Mouse (Mus musculus) brown adipose tissue, adult 24 weeks (tissue): ENCODE measurements around the gene Thsd4. TPM values are rescaled to one million over a fixed set of nuclear protein-coding genes. Genes with fewer than 3 reads are reported as not detected.
"Not testable (repeated sequence)": the region's sequence is repeated elsewhere in the genome, so short reads cannot be mapped to it uniquely, and the experiment has no call there.

ENCODE experiments used
- H3K27ac ChIP-seq: fragments of 200-500 bp; replicated peaks from 2 replicates; pipeline ENCODE4 v1.5.1; 2012; ENCODE audit warnings: low read depth, mild to moderate bottlenecking, low read length
- H3K4me1 ChIP-seq: fragments of 200-500 bp; 2 replicates; pipeline ENCODE4 v1.6.1; 2012; ENCODE audit warnings: low read length, mixed read lengths; ENCODE audit not compliant: control insufficient read depth, insufficient read depth, insufficient read length
- H3K4me3 ChIP-seq: fragments of 200-500 bp; 2 replicates; pipeline ENCODE4 v1.5.1; 2012; ENCODE audit warnings: low read depth, mild to moderate bottlenecking, low read length, moderate library complexity; ENCODE audit not compliant: insufficient read depth
- polyA plus RNA-seq: library from polyadenylated mRNA; stranded (reverse); fragments of >200 nt; gene quantifications from 2 replicates; pipeline ENCODE4 v1.2.4, GENCODE M21; 2012; ENCODE audit not compliant: missing spikeins, insufficient read depth, insufficient read length

The Thsd4 gene
- polyA plus RNA-seq, 1 experiment = 0.24 TPM

DNA sequence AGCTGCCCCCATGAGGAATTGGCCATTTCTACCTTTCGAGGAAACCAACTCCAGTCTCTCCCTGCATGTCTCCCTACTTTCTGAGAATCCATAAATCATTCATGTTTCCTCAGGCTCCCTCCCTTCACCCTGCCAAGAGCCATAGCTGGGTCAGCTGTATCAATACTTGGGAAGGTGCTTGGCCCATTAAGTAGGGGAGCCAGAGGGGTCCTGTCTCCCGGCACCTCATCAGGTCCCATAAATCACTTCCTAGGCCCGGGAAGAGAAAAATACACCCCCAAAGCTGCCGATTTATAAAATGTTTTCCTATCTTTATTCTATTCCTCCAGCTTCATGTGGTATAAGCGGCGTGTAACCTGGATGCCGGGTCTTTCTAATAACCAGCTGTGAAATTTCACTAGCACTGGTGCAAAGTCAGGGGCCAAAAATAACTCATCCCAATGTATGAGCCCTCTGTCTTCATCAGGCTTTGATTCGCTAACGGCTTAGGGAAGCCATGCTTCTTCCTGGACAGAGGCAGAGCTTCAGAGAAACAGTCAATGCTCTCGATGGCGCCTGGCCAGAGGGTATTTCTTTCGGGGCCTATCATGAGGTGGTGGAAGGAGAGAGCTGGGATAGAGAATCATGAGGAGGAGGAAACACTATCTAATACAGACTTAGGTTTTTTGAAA, 323.2 kb downstream of the Thsd4 start:
- H3K4me1 ChIP-seq = no peaks in the 10 kb centered on the region
- no peak overlapping the region for H3K27ac ChIP-seq
- H3K4me3 ChIP-seq = no peak overlapping the region

- Histone ChIP-seq H3K4me3 (no peak overlapping the region), H3K4me1 (no peaks in the 10 kb centered on the region), H3K27ac (no peak overlapping the region)
Measured at GRCm38 (mm10) chr9:60195502-60195901, 326.3 kb downstream of the Thsd4 start.

GRCm38 (mm10) chr9:60194905-60195304, 326.9 kb downstream of the Thsd4 start:
- Histone ChIP-seq H3K27ac (no peak overlapping the region), H3K4me1 (no peaks in the 10 kb centered on the region), H3K4me3 (no peak overlapping the region)

GRCm38 (mm10) chr9:60192321-60192720, 329.5 kb downstream of the Thsd4 start:
- no peak overlapping the region for H3K27ac ChIP-seq
- H3K4me1 ChIP-seq = peaks cover 2% of the 10 kb centered on the region; the same call in 1 of the 2 replicates
- no peak overlapping the region for H3K4me3 ChIP-seq

DNA sequence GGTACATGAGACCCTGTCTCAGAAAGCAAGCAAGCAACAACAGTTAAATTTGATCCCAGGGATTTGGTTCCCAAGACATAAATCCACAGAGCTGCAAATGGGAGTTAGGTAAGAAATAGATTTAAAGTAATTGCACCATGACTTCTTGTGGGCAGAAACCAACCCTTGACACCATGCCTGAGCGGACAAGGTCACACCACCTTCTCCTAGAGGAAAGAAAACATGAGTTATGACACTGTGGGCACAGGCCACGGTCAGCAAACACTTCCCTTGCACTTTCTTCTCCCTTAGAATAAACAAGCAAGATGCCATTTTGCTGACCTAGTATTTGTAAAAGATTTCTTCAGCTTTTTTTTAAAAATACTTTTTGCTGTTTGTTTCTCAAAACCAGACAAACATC, 334.4 kb downstream of the Thsd4 start:
- peaks cover 5% of the 10 kb centered on the region for H3K4me1 ChIP-seq
- no peak overlapping the region for H3K4me3 ChIP-seq
- no peak overlapping the region for H3K27ac ChIP-seq

- H3K27ac ChIP-seq = no peak overlapping the region
- H3K4me3 ChIP-seq = no peak overlapping the region
Measured at GRCm38 (mm10) chr9:60186948-60187347, 334.9 kb downstream of the Thsd4 start.

GRCm38 (mm10) chr9:60184083-60184482, 337.8 kb downstream of the Thsd4 start:
- H3K4me3 ChIP-seq = no peak overlapping the region
- H3K4me1 ChIP-seq = peaks cover 5% of the 10 kb centered on the region
- no peak overlapping the region for H3K27ac ChIP-seq

More at GRCm38 (mm10) chr9:60186948-60187347, 334.9 kb downstream of the Thsd4 start:
- peaks cover 5% of the 10 kb centered on the region for H3K4me1 ChIP-seq

- Histone ChIP-seq H3K27ac (no peak overlapping the region), H3K4me1 (peaks cover 4% of the 10 kb centered on the region), H3K4me3 (no peak overlapping the region)
Measured at GRCm38 (mm10) chr9:60182371-60182770, 339.5 kb downstream of the Thsd4 start.

- Histone ChIP-seq H3K4me3 (no peak overlapping the region), H3K27ac (no peak overlapping the region), H3K4me1 (no peaks in the 10 kb centered on the region)
Measured at GRCm38 (mm10) chr9:60180936-60181335, 340.9 kb downstream of the Thsd4 start.

DNA sequence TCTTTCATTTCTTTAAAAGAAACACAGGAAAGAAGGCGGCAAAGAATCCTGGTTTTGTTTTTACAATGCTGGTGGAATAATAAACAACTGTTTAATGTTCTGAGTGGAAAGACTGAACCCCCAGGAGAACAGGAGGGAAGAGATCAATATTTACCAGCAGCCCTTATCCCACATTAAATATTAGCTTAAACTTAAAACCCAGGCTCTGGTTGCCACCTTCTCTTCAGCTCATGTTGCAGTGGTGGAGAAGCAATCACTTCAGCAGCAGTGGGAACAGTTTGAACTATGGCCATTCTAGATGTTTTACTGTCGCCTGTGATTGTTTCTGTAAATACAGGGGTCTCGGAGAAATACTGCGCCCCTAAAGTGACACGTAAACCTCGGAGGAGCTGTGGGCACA, 341.7 kb downstream of the Thsd4 start:
- H3K4me3 ChIP-seq = no peak overlapping the region
- H3K27ac ChIP-seq = no peak overlapping the region
- no peaks in the 10 kb centered on the region for H3K4me1 ChIP-seq

DNA sequence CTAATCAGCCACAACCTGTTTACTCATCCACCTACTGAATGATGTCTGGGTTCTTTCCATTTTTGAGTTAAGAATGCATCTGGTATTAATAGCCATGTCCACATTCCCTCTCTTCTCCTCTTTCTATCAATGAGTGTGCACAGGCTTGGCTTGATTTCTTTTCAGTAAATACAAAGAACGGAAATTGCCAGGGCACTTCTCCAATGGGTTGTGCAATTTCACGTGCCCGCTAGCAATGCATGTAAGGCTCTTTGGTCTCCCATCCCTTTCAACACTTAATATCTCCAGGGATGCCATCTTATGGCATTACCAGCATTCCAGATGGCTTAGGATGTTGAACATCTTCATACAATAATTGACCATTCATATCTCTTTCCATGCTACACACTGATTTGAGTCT, 345.5 kb downstream of the Thsd4 start:
- no peak overlapping the region for H3K27ac ChIP-seq

GRCm38 (mm10) chr9:60172459-60173060, 349.3 kb downstream of the Thsd4 start:
- not testable (repeated sequence) for H3K4me3 ChIP-seq, H3K27ac ChIP-seq, H3K4me1 ChIP-seq

More for the DNA sequence above, 345.5 kb downstream of the Thsd4 start:
- Histone ChIP-seq H3K4me3 (no peak overlapping the region), H3K4me1 (no peaks in the 10 kb centered on the region)

- Histone ChIP-seq H3K4me3 (no peak overlapping the region), H3K27ac (no peak overlapping the region), H3K4me1 (no peaks in the 10 kb centered on the region)
Measured at GRCm38 (mm10) chr9:60166990-60167389, 354.9 kb downstream of the Thsd4 start.

DNA sequence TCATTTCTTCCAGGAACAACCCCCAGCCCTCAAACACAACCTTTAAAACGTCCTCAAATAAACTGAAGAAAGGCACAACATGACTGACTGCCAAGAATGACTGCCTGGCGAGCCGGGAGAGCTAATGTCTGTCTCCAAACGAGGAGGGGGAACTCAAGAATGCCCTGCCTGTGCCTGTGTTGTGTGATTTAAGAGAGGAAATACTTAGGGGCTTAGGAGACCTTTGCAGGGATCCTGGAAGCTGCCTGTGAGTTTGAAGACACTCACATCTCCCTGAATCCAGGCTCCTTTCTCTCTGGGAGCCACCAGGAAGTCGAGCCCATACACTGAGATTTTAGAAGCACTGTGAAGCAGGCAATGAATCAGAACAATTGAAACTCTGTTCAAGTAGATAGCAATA, 361.0 kb downstream of the Thsd4 start:
- Histone ChIP-seq H3K4me3 (no peak overlapping the region), H3K27ac (no peak overlapping the region), H3K4me1 (no peaks in the 10 kb centered on the region)

- Histone ChIP-seq H3K4me1 (no peaks in the 10 kb centered on the region), H3K4me3 (no peak overlapping the region)
Measured at GRCm38 (mm10) chr9:60160194-60160593, 361.7 kb downstream of the Thsd4 start.

GRCm38 (mm10) chr9:60152990-60153389, 368.9 kb downstream of the Thsd4 start:
- Histone ChIP-seq H3K27ac (no peak overlapping the region), H3K4me1 (no peaks in the 10 kb centered on the region), H3K4me3 (no peak overlapping the region)

More at GRCm38 (mm10) chr9:60160194-60160593, 361.7 kb downstream of the Thsd4 start:
- H3K27ac ChIP-seq = no peak overlapping the region
